Mouse (Mus musculus): ENCODE results near the gene Vps13d. TPM values are rescaled to one million over a fixed set of nuclear protein-coding genes. Genes with fewer than 3 reads are reported as not detected.

Vps13d gene
- polyA plus RNA-seq, 1 experiment from 2014 or later, result 11.4 TPM

GRCm38 (mm10) chr4:145215396-145215795 is 20.6 kb upstream of the Vps13d start:
- no peak overlapping the region for H3K4me2 ChIP-seq (ENCODE audit: low read length)
- no peaks in the 10 kb centered on the region for H3K9me3 ChIP-seq (ENCODE audit: control insufficient read depth, low read length)
- no peaks in the 10 kb centered on the region for H3K36me3 ChIP-seq (ENCODE audit: control insufficient read depth, insufficient read depth, low read length)
- 75% methylated on average over 2 of the region's 2 CpGs for WGBS
- no peak overlapping the region for H3K27ac ChIP-seq (ENCODE audit: low read depth, low read length)
- H3K4me1 ChIP-seq (ENCODE audit: control insufficient read depth, insufficient read depth, low read depth, low read length), result peaks cover 9% of the 10 kb centered on the region
- H3K27me3 ChIP-seq (replicated peaks; ENCODE audit: control insufficient read depth, insufficient read depth, low read length), result no peaks in the 10 kb centered on the region
- no peak overlapping the region for H3K4me3 ChIP-seq (ENCODE audit: low read length)
- ATAC-seq, result no peak
- no peak overlapping the region for H3K9ac ChIP-seq (ENCODE audit: low read depth, low read length)

- Histone ChIP-seq H3K9ac (ENCODE audit: low read depth, low read length) (no peak overlapping the region), H3K4me1 (ENCODE audit: control insufficient read depth, insufficient read depth, low read depth, low read length) (peaks cover 9% of the 10 kb centered on the region), H3K36me3 (ENCODE audit: control insufficient read depth, insufficient read depth, low read length) (no peaks in the 10 kb centered on the region), H3K9me3 (ENCODE audit: control insufficient read depth, low read length) (no peaks in the 10 kb centered on the region), H3K27ac (ENCODE audit: low read depth, low read length) (0 out of 2 replicates have a peak overlapping the region, but pooled peaks have one; percentile 12), H3K4me2 (ENCODE audit: low read length) (no peak overlapping the region), H3K27me3 (replicated peaks; ENCODE audit: control insufficient read depth, insufficient read depth, low read length) (no peaks in the 10 kb centered on the region), H3K4me3 (ENCODE audit: low read length) (no peak overlapping the region)
- peak; percentile 58 for ATAC-seq
- 34% methylated on average over 6 of the region's 6 CpGs for WGBS
Observed at GRCm38 (mm10) chr4:145214786-145215174, 20.0 kb upstream of the Vps13d start.

GRCm38 (mm10) chr4:145213999-145214785 is 19.4 kb upstream of the Vps13d start:
- Histone ChIP-seq H3K4me2 (ENCODE audit: low read length) (no peak overlapping the region), H3K27me3 (replicated peaks; ENCODE audit: control insufficient read depth, insufficient read depth, low read length) (no peaks in the 10 kb centered on the region), H3K9me3 (ENCODE audit: control insufficient read depth, low read length) (no peaks in the 10 kb centered on the region), H3K4me3 (ENCODE audit: low read length) (no peak overlapping the region), H3K4me1 (ENCODE audit: control insufficient read depth, insufficient read depth, low read depth, low read length) (peaks cover 9% of the 10 kb centered on the region), H3K27ac (ENCODE audit: low read depth, low read length) (peak overlapping the region; percentile 9; the same call in 1 of the 2 replicates), H3K9ac (ENCODE audit: low read depth, low read length) (no peak overlapping the region), H3K36me3 (ENCODE audit: control insufficient read depth, insufficient read depth, low read length) (no peaks in the 10 kb centered on the region)
- 34% methylated on average over 8 of the region's 8 CpGs for WGBS
- ATAC-seq, result peak; percentile 96

GRCm38 (mm10) chr4:145211076-145211475 is 16.3 kb upstream of the Vps13d start:
- H3K4me2 ChIP-seq (ENCODE audit: low read length), result no peak overlapping the region
- H3K9me3 ChIP-seq (ENCODE audit: control insufficient read depth, low read length), result no peaks in the 10 kb centered on the region
- H3K27me3 ChIP-seq (replicated peaks; ENCODE audit: control insufficient read depth, insufficient read depth, low read length), result no peaks in the 10 kb centered on the region
- peaks cover 9% of the 10 kb centered on the region for H3K4me1 ChIP-seq (ENCODE audit: control insufficient read depth, insufficient read depth, low read depth, low read length)
- H3K27ac ChIP-seq (ENCODE audit: low read depth, low read length), result no peak overlapping the region
- no peak overlapping the region for H3K9ac ChIP-seq (ENCODE audit: low read depth, low read length)
- no peaks in the 10 kb centered on the region for H3K36me3 ChIP-seq (ENCODE audit: control insufficient read depth, insufficient read depth, low read length)
- WGBS, result 79% methylated on average over 2 of the region's 2 CpGs
- no peak for ATAC-seq
- H3K4me3 ChIP-seq (ENCODE audit: low read length), result no peak overlapping the region

GRCm38 (mm10) chr4:145210564-145210963 is 15.8 kb upstream of the Vps13d start:
- no peaks in the 10 kb centered on the region for H3K9me3 ChIP-seq (ENCODE audit: control insufficient read depth, low read length)
- peaks cover 9% of the 10 kb centered on the region for H3K4me1 ChIP-seq (ENCODE audit: control insufficient read depth, insufficient read depth, low read depth, low read length)
- H3K4me2 ChIP-seq (ENCODE audit: low read length), result no peak overlapping the region
- WGBS, result 88% methylated on average over 5 of the region's 5 CpGs
- no peak for ATAC-seq
- no peaks in the 10 kb centered on the region for H3K36me3 ChIP-seq (ENCODE audit: control insufficient read depth, insufficient read depth, low read length)
- no peak overlapping the region for H3K9ac ChIP-seq (ENCODE audit: low read depth, low read length)
- no peak overlapping the region for H3K4me3 ChIP-seq (ENCODE audit: low read length)
- no peaks in the 10 kb centered on the region for H3K27me3 ChIP-seq (replicated peaks; ENCODE audit: control insufficient read depth, insufficient read depth, low read length)
- H3K27ac ChIP-seq (ENCODE audit: low read depth, low read length), result no peak overlapping the region

- no peak overlapping the region for H3K27ac ChIP-seq (ENCODE audit: low read depth, low read length)
- H3K4me3 ChIP-seq (ENCODE audit: low read length), result no peak overlapping the region
- H3K36me3 ChIP-seq (ENCODE audit: control insufficient read depth, insufficient read depth, low read length), result no peaks in the 10 kb centered on the region
- ATAC-seq, result no peak
- H3K4me2 ChIP-seq (ENCODE audit: low read length), result no peak overlapping the region
- H3K9me3 ChIP-seq (ENCODE audit: control insufficient read depth, low read length), result no peaks in the 10 kb centered on the region
- no peaks in the 10 kb centered on the region for H3K27me3 ChIP-seq (replicated peaks; ENCODE audit: control insufficient read depth, insufficient read depth, low read length)
- peaks cover 6% of the 10 kb centered on the region for H3K4me1 ChIP-seq (ENCODE audit: control insufficient read depth, insufficient read depth, low read depth, low read length)
- H3K9ac ChIP-seq (ENCODE audit: low read depth, low read length), result no peak overlapping the region
- WGBS, result 39% methylated on average over 5 of the region's 5 CpGs
Observed at GRCm38 (mm10) chr4:145209690-145210088, 14.9 kb upstream of the Vps13d start.

- Histone ChIP-seq H3K27ac (ENCODE audit: low read depth, low read length) (no peak overlapping the region), H3K4me3 (ENCODE audit: low read length) (no peak overlapping the region), H3K9ac (ENCODE audit: low read depth, low read length) (no peak overlapping the region), H3K9me3 (ENCODE audit: control insufficient read depth, low read length) (no peaks in the 10 kb centered on the region), H3K4me2 (ENCODE audit: low read length) (no peak overlapping the region), H3K36me3 (ENCODE audit: control insufficient read depth, insufficient read depth, low read length) (no peaks in the 10 kb centered on the region), H3K4me1 (ENCODE audit: control insufficient read depth, insufficient read depth, low read depth, low read length) (peaks cover 1% of the 10 kb centered on the region; the same call in 1 of the 2 replicates), H3K27me3 (replicated peaks; ENCODE audit: control insufficient read depth, insufficient read depth, low read length) (no peaks in the 10 kb centered on the region)
- ATAC-seq, result no peak
- WGBS, result 79% methylated on average over 6 of the region's 6 CpGs
Observed at GRCm38 (mm10) chr4:145209076-145209689, 14.4 kb upstream of the Vps13d start.

GRCm38 (mm10) chr4:145207718-145208371 is 13.0 kb upstream of the Vps13d start:
- Histone ChIP-seq H3K9ac (ENCODE audit: low read depth, low read length) (no peak overlapping the region), H3K4me1 (ENCODE audit: control insufficient read depth, insufficient read depth, low read depth, low read length) (no peaks in the 10 kb centered on the region), H3K27me3 (replicated peaks; ENCODE audit: control insufficient read depth, insufficient read depth, low read length) (no peaks in the 10 kb centered on the region), H3K27ac (ENCODE audit: low read depth, low read length) (no peak overlapping the region), H3K36me3 (ENCODE audit: control insufficient read depth, insufficient read depth, low read length) (no peaks in the 10 kb centered on the region), H3K9me3 (ENCODE audit: control insufficient read depth, low read length) (no peaks in the 10 kb centered on the region), H3K4me2 (ENCODE audit: low read length) (no peak overlapping the region), H3K4me3 (ENCODE audit: low read length) (no peak overlapping the region)
- peak; percentile 78 for ATAC-seq
- WGBS, result 72% methylated on average over 3 of the region's 3 CpGs

GRCm38 (mm10) chr4:145204779-145205178 is 10.0 kb upstream of the Vps13d start:
- H3K36me3 ChIP-seq (ENCODE audit: control insufficient read depth, insufficient read depth, low read length), result no peaks in the 10 kb centered on the region
- no peak overlapping the region for H3K27ac ChIP-seq (ENCODE audit: low read depth, low read length)
- no peak for ATAC-seq
- H3K4me2 ChIP-seq (ENCODE audit: low read length), result no peak overlapping the region
- no peaks in the 10 kb centered on the region for H3K27me3 ChIP-seq (replicated peaks; ENCODE audit: control insufficient read depth, insufficient read depth, low read length)
- no peak overlapping the region for H3K9ac ChIP-seq (ENCODE audit: low read depth, low read length)
- 89% methylated on average over 8 of the region's 8 CpGs for WGBS
- no peaks in the 10 kb centered on the region for H3K9me3 ChIP-seq (ENCODE audit: control insufficient read depth, low read length)
- H3K4me3 ChIP-seq (ENCODE audit: low read length), result no peak overlapping the region
- no peaks in the 10 kb centered on the region for H3K4me1 ChIP-seq (ENCODE audit: control insufficient read depth, insufficient read depth, low read depth, low read length)
